Mouse (Mus musculus) liver, embryonic 18 days (tissue): ENCODE data around the gene Jun. TPM values are rescaled to one million over a fixed set of nuclear protein-coding genes. Genes with fewer than 3 reads are reported as not detected.

Experiments used
- polyA plus RNA-seq: library from polyadenylated mRNA; depleted of rRNA; stranded (reverse); fragments of >200 nt; gene quantifications from 2 replicates; pipeline ENCODE4 v1.2.3, GENCODE M21; 2012; rRNA removed

Jun gene
- 5.5 and 8.3 TPM in 2 replicates for polyA plus RNA-seq

GRCm38 (mm10) chr4:95052025-95052899 lies at the start of gene Jun:
Gene Jun, minus strand, starts transcription at chr4:95052222.

Other genes starting within 250 kb of the Jun start
- 0.08 and 0.12 TPM in 2 replicates for gene Eqtn, start 123.4 kb downstream of the Jun start, polyA plus RNA-seq
- 4.8 and 4.9 TPM in 2 replicates for gene Mysm1, start 73.1 kb downstream of the Jun start, polyA plus RNA-seq